Mouse (Mus musculus): ENCODE results near the gene Dlgap5.

The Dlgap5 gene

GRCm38 (mm10) chr14:47395007-47395406 lies 23.2 kb downstream of the Dlgap5 start:
- DNase-seq, result no peak

DNA sequence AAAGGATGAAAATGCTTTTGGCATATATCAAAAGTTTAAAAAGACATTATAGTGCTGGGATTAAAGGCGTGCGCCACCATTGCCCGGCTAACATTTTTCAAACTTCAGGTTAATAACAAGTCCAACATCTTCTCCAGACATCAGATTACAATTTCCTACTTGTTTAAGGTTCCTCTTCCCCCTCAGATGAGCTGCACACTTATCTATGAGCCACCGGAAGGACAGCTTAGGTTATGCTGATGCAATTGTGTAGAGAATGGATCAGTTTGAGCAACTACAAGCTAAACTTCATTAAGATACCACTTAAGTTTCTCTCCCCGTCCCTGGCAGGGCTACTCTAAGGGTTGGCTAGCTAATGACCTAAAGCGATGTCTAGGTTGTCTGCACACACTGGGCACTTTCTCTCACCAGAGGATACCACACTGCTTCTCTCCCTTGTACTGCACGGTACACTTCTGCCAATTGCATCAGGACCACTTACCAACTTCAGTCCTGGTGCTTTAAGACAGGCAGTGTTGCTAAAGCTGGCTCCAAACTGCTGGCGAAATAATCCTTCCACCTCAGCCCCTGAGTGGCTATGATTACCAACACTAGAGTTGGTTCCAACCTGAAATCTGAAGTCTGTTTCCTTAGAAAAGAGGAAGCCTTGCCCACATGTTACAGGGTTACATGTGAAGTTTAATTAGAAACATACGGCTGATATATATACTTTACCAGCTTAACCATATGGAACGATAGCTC lies 24.7 kb downstream of the Dlgap5 start:
- DNase-seq, result no peak

- no peak for DNase-seq
These were observed 32.1 kb downstream of the Dlgap5 start for GRCm38 (mm10) chr14:47386125-47386524.

DNA sequence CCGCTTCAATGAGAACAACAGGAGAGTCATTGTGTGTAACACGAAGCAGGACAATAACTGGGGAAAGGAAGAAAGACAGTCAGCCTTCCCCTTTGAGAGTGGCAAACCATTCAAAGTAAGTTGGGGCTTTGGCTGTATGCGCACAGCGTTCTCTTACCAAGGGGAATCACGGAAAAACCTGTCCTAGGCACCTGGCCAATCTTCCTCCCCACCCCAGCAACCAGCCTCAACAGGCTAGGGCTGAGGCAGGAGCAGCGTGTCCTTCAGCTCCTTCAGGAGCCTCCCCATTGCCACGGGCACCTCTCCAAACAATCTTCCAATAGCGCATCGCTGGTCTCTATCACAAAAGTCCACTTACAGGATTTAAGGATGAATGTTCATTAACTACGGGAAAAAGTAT lies 33.6 kb downstream of the Dlgap5 start:
- DNase-seq, result no peak

DNA sequence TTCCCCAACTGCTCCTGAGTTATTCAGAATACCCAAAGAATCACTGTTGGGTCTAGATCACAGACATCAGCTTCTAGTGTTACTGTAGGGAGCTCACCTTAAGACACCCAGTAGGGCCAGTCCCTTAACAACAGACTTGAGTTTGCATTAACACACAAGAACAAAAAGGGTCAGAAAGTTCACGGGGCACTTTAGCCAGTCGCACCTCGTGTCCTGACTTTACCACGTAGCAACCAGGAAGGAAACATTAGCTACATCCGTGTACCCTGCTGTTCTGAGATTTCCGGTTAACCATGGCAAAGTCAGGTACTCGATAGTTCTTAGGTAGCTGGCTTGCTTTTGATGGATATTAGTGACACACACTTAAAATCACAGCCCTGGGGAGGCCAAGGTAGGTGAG lies 34.3 kb downstream of the Dlgap5 start:
- DNase-seq, result no peak

DNA sequence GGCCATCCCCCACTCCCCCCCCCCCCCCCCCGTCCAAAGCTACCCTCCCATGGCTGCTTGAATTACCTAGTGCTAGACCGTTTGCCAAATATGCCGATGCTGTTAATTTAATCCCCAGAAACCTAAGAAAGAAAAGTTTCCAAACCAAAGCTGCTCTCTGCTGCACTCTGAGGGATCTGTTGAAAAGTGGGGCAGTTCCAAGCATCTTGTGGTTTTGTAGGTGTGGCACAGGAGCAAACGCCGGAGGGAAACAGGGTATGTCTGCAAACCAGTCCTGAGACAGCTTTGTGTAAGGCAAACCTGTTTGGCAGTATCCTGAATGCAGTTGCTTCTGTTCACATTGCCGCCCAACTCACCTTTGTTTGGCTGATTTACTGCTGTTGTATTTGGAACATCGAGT lies 39.9 kb downstream of the Dlgap5 start:
- DNase-seq, result no peak

DNA sequence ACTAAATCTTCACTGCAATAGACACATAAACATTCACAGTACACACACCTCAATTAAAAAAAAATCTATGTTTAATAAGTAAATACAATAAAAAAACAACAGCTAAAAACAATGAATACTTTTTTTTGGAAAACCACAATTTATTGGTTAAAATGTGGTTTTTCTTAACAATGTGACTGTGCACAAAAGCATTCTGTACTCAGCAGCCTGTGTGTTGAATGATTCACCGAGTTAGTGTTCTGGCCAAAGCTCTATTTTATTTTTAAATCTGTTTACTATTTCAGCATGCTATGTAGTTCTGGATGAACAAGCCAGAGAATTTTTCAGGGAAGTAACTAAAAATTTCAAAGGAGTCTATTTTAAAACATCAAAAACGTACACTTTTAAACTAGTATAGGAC lies 41.7 kb downstream of the Dlgap5 start:
- DNase-seq, result no peak

GRCm38 (mm10) chr14:47373728-47374678 lies 44.2 kb downstream of the Dlgap5 start:
- DNase-seq, result peak; percentile 70

DNA sequence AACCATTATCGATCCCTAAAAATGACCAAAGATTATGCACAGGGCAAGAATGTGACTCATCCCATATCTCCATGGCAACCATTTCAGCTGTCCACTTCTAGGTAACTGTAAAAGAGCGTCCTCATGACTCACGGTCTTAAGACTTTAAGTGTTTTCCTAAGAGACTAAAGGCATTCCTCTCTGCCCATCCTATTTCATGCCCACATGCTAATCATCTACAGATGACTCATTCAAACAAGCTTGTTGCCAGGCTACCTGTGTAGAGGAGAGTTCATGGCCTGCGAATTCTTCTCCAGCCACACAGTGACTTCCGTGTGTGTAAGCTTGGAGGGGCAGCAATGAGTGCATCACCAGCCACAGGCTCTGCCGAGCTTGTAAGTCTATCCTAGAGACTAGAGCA lies 46.5 kb downstream of the Dlgap5 start:
- DNase-seq, result peak; percentile 17

DNA sequence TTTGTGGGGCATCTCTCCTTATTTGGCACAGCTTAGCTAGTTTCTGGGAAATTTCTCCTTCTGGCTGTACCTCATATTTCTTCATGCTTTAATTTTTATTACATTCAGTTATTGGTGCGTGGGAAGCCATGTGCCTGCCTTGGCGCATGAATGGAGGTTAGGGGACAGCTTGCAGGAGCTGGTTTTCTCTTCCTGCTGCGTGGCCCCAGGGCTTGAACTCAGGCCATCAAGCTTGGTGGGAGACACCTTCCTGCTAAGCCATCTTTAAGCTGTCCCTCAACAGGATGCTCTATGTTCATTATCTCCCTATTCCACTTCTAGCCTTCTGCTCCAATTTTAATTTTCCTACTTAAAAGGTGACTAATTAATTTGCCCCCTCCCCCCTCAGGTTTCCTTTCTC lies 47.4 kb downstream of the Dlgap5 start:
- no peak for DNase-seq

DNA sequence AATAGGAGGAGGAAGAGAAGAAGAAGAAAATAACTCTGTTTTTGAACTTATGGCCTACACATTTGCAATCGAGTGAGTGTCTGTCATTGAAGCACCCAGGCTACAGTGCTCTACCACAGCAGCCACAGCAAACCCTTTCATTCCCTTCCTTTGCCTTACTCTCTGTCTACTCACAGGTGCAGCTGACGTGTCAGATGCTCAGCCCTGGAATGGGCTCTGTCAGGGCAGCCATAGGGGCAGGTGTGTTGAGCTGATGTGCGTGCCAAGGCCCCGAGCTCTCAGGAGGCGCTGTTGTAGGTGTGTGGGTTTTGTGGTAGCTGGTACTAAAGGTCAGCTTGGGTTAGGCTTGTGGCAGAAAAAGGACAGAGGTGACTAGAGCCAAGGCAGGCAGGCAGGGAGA lies 48.5 kb downstream of the Dlgap5 start:
- DNase-seq, result no peak

GRCm38 (mm10) chr14:47367461-47367860 lies 50.7 kb downstream of the Dlgap5 start, which contains the start of gene Lgals3:
TSS of gene Lgals3 (plus strand) at chr14:47367751.
- DNase-seq, result peak; percentile 74

- peak; percentile 33 for DNase-seq
These were observed 51.3 kb downstream of the Dlgap5 start for GRCm38 (mm10) chr14:47366881-47367321.

DNA sequence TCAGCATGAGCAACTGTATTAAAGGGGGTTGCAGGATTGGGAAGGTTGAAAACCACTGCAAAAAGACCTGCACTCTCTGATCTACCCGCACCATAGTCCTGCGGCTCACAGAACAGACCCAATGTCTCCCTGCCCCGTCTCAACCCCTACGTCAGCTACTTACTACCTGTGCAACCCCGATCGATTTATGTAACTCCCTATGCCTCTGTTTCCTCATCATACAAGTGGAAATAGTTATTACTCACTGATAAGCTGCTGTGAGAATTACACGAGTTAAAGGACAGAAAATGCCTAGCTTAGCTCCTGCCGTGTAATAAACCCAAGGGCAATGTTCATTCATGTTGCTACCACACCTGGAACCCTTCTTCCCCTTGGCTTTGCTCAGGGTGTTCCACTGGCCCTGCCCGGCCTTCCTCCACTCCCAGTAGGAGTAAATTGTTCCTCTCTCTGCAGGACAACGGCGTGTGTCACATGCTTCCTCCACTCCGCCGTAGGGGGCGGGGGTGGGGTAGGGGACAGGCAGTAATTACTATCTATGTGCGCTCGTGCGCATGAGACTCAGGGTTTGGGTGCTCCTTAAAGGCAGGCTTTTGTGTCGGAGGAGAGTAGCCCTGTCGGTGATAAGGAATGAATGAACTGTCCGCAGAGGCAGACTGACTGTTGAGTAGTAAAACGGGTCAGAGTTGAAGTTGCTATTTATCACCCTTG lies 53.3 kb downstream of the Dlgap5 start:
- DNase-seq, result no peak

DNA sequence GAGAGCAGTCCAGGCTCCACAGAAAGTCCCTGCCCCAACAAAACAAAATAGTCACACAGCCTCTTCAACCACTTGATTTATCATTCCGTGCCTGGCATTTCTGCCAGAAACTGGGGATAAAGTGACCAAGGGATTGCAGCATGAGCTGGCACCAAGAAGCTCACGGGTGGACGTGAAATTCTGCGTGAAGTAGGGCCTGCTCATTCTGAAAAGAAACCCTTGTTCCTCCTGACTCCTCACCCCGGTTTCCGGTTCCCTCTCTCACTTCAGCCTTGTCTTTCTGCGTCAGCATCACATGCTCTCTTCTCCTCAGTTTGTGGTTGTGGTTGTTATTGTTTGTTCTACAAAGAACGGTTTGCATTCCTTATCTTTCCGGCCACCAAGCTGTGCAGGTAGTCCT lies 56.3 kb downstream of the Dlgap5 start:
- no peak for DNase-seq

GRCm38 (mm10) chr14:47361418-47361817 lies 56.8 kb downstream of the Dlgap5 start:
- DNase-seq, result no peak

- DNase-seq, result no peak
These were observed 58.6 kb downstream of the Dlgap5 start for GRCm38 (mm10) chr14:47359610-47360009.

DNA sequence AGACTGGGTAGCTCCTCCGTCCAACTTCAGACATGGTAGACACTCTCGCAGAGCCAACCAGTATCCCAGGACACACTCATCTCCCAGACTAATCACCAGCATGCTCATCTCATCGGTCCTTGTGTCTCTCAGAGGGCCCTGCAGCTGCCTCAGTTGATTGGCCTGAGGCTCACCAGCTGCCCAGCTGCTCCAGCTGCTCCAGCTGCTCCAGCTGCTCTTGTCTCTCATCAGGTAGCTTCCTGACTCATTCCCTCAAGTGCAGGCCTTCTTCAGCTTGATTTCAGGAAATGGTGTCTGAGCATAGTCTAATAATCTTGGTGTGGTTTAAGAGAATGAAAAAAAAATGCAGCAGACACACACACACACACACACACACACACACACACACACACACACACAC lies 61.6 kb downstream of the Dlgap5 start:
- no peak for DNase-seq

GRCm38 (mm10) chr14:47354948-47355347 lies 63.3 kb downstream of the Dlgap5 start:
- no peak for DNase-seq

- DNase-seq, result peak; percentile 21
These were observed 64.1 kb downstream of the Dlgap5 start for GRCm38 (mm10) chr14:47354111-47354577.

- no peak for DNase-seq
These were observed 65.0 kb downstream of the Dlgap5 start for GRCm38 (mm10) chr14:47353240-47353639.

GRCm38 (mm10) chr14:47352272-47352671 lies 65.9 kb downstream of the Dlgap5 start:
- DNase-seq, result no peak

- no peak for DNase-seq
These were observed 67.2 kb downstream of the Dlgap5 start for GRCm38 (mm10) chr14:47350974-47351373.

Measured in kidney, postnatal 14 days (tissue).